Mouse (Mus musculus): ENCODE data around the gene Dock9. TPM values are rescaled to one million over a fixed set of nuclear protein-coding genes. Genes with fewer than 3 reads are reported as not detected.
A peak's percentile ranks its signal among the peaks of the same experiment; 100 is the strongest.

The Dock9 gene
- polyA plus RNA-seq, 1 experiment from 2014 or later = 11.2 TPM

GRCm38 (mm10) chr14:121752686-121753426 lies 44.8 kb downstream of the Dock9 start:
- no peak; the same call in 1 of the 2 replicates for ATAC-seq (ENCODE audit: low FRiP score, low TSS enrichment)
- Histone ChIP-seq H3K9me3 (ENCODE audit: control insufficient read depth, low read length) (no peaks in the 10 kb centered on the region), H3K4me1 (ENCODE audit: control insufficient read depth, insufficient read depth, low read length) (no peaks in the 10 kb centered on the region), H3K27ac (replicated peaks; ENCODE audit: low read depth, low read length) (no peak overlapping the region), H3K4me3 (replicated peaks; ENCODE audit: low read depth, low read length) (no peak overlapping the region), H3K4me2 (ENCODE audit: low read length) (no peak overlapping the region), H3K27me3 (ENCODE audit: control insufficient read depth, insufficient read depth, low read length) (no peaks in the 10 kb centered on the region), H3K36me3 (ENCODE audit: control insufficient read depth, insufficient read depth, low read length) (no peaks in the 10 kb centered on the region), H3K9ac (replicated peaks; ENCODE audit: low read length) (no peak overlapping the region)
- DNase-seq = peak; percentile 70
- 71% methylated on average over 19 of the region's 19 CpGs for WGBS

- no peak for DNase-seq
- no peak overlapping the region for H3K4me3 ChIP-seq (replicated peaks; ENCODE audit: low read depth, low read length)
- no peak overlapping the region for H3K27ac ChIP-seq (replicated peaks; ENCODE audit: low read depth, low read length)
- no peaks in the 10 kb centered on the region for H3K4me1 ChIP-seq (ENCODE audit: control insufficient read depth, insufficient read depth, low read length)
- H3K9ac ChIP-seq (replicated peaks; ENCODE audit: low read length) = no peak overlapping the region
- no peaks in the 10 kb centered on the region for H3K27me3 ChIP-seq (ENCODE audit: control insufficient read depth, insufficient read depth, low read length)
- WGBS = 93% methylated on average over 9 of the region's 9 CpGs
- H3K9me3 ChIP-seq (ENCODE audit: control insufficient read depth, low read length) = no peaks in the 10 kb centered on the region
- H3K36me3 ChIP-seq (ENCODE audit: control insufficient read depth, insufficient read depth, low read length) = no peaks in the 10 kb centered on the region
- no peak overlapping the region for H3K4me2 ChIP-seq (ENCODE audit: low read length)
- ATAC-seq (ENCODE audit: low FRiP score, low TSS enrichment) = no peak
Observed at GRCm38 (mm10) chr14:121749606-121750005, 48.0 kb downstream of the Dock9 start.

GRCm38 (mm10) chr14:121749084-121749483 lies 48.6 kb downstream of the Dock9 start:
- ATAC-seq (ENCODE audit: low FRiP score, low TSS enrichment) (no peak), DNase-seq (no peak)
- Histone ChIP-seq H3K4me2 (ENCODE audit: low read length) (no peak overlapping the region), H3K36me3 (ENCODE audit: control insufficient read depth, insufficient read depth, low read length) (no peaks in the 10 kb centered on the region), H3K9me3 (ENCODE audit: control insufficient read depth, low read length) (no peaks in the 10 kb centered on the region), H3K4me3 (replicated peaks; ENCODE audit: low read depth, low read length) (no peak overlapping the region), H3K27me3 (ENCODE audit: control insufficient read depth, insufficient read depth, low read length) (no peaks in the 10 kb centered on the region), H3K9ac (replicated peaks; ENCODE audit: low read length) (no peak overlapping the region), H3K27ac (replicated peaks; ENCODE audit: low read depth, low read length) (no peak overlapping the region), H3K4me1 (ENCODE audit: control insufficient read depth, insufficient read depth, low read length) (no peaks in the 10 kb centered on the region)
- WGBS = 85% methylated on average over 10 of the region's 10 CpGs

GRCm38 (mm10) chr14:121747360-121747759 lies 50.3 kb downstream of the Dock9 start:
- H3K9me3 ChIP-seq (ENCODE audit: control insufficient read depth, low read length) = no peaks in the 10 kb centered on the region
- no peaks in the 10 kb centered on the region for H3K4me1 ChIP-seq (ENCODE audit: control insufficient read depth, insufficient read depth, low read length)
- no peaks in the 10 kb centered on the region for H3K27me3 ChIP-seq (ENCODE audit: control insufficient read depth, insufficient read depth, low read length)
- H3K36me3 ChIP-seq (ENCODE audit: control insufficient read depth, insufficient read depth, low read length) = no peaks in the 10 kb centered on the region
- H3K4me3 ChIP-seq (replicated peaks; ENCODE audit: low read depth, low read length) = no peak overlapping the region
- no peak overlapping the region for H3K4me2 ChIP-seq (ENCODE audit: low read length)
- no peak overlapping the region for H3K27ac ChIP-seq (replicated peaks; ENCODE audit: low read depth, low read length)
- 64% methylated on average over 7 of the region's 7 CpGs for WGBS
- ATAC-seq (ENCODE audit: low FRiP score, low TSS enrichment) (no peak), DNase-seq (no peak)
- no peak overlapping the region for H3K9ac ChIP-seq (replicated peaks; ENCODE audit: low read length)

GRCm38 (mm10) chr14:121743787-121744417 lies 53.7 kb downstream of the Dock9 start:
- H3K4me1 ChIP-seq (ENCODE audit: control insufficient read depth, insufficient read depth, low read length) = peaks cover 10% of the 10 kb centered on the region
- H3K9me3 ChIP-seq (ENCODE audit: control insufficient read depth, low read length) = no peaks in the 10 kb centered on the region
- no peak overlapping the region for H3K4me2 ChIP-seq (ENCODE audit: low read length)
- H3K36me3 ChIP-seq (ENCODE audit: control insufficient read depth, insufficient read depth, low read length) = no peaks in the 10 kb centered on the region
- DNase-seq = no peak
- ATAC-seq (ENCODE audit: low FRiP score, low TSS enrichment) = no peak
- H3K27me3 ChIP-seq (ENCODE audit: control insufficient read depth, insufficient read depth, low read length) = no peaks in the 10 kb centered on the region
- no peak overlapping the region for H3K9ac ChIP-seq (replicated peaks; ENCODE audit: low read length)
- WGBS = 76% methylated on average over 9 of the region's 9 CpGs
- H3K27ac ChIP-seq (replicated peaks; ENCODE audit: low read depth, low read length) = no peak overlapping the region
- no peak overlapping the region for H3K4me3 ChIP-seq (replicated peaks; ENCODE audit: low read depth, low read length)

GRCm38 (mm10) chr14:121738431-121739403 lies 58.9 kb downstream of the Dock9 start:
- Histone ChIP-seq H3K4me1 (ENCODE audit: control insufficient read depth, insufficient read depth, low read length) (peaks cover 19% of the 10 kb centered on the region), H3K4me3 (replicated peaks; ENCODE audit: low read depth, low read length) (peak overlapping the region; percentile 24), H3K9me3 (ENCODE audit: control insufficient read depth, low read length) (no peaks in the 10 kb centered on the region), H3K9ac (replicated peaks; ENCODE audit: low read length) (peak overlapping the region; percentile 46), H3K27me3 (ENCODE audit: control insufficient read depth, insufficient read depth, low read length) (no peaks in the 10 kb centered on the region), H3K4me2 (ENCODE audit: low read length) (peak overlapping the region; percentile 41), H3K27ac (replicated peaks; ENCODE audit: low read depth, low read length) (peak overlapping the region; percentile 82), H3K36me3 (ENCODE audit: control insufficient read depth, insufficient read depth, low read length) (no peaks in the 10 kb centered on the region)
- 61% methylated on average over 24 of the region's 24 CpGs for WGBS
- peak; percentile 41; the same call in 1 of the 2 replicates for ATAC-seq (ENCODE audit: low FRiP score, low TSS enrichment)
- peak; percentile 65 for DNase-seq

GRCm38 (mm10) chr14:121737277-121737676 lies 60.4 kb downstream of the Dock9 start:
- Histone ChIP-seq H3K27me3 (ENCODE audit: control insufficient read depth, insufficient read depth, low read length) (no peaks in the 10 kb centered on the region), H3K4me3 (replicated peaks; ENCODE audit: low read depth, low read length) (peak overlapping the region; percentile 24), H3K4me1 (ENCODE audit: control insufficient read depth, insufficient read depth, low read length) (peaks cover 19% of the 10 kb centered on the region), H3K9ac (replicated peaks; ENCODE audit: low read length) (0 out of 2 replicates have a peak overlapping the region, but pooled peaks have one; percentile 46), H3K27ac (replicated peaks; ENCODE audit: low read depth, low read length) (no peak overlapping the region), H3K9me3 (ENCODE audit: control insufficient read depth, low read length) (no peaks in the 10 kb centered on the region), H3K4me2 (ENCODE audit: low read length) (peak overlapping the region; percentile 41), H3K36me3 (ENCODE audit: control insufficient read depth, insufficient read depth, low read length) (no peaks in the 10 kb centered on the region)
- ATAC-seq (ENCODE audit: low FRiP score, low TSS enrichment) = no peak
- DNase-seq = no peak
- whole genome bisulfite sequencing = 91% methylated on average over 8 of the region's 8 CpGs

- H3K4me3 ChIP-seq (replicated peaks; ENCODE audit: low read depth, low read length) = no peak overlapping the region
- no peak overlapping the region for H3K9ac ChIP-seq (replicated peaks; ENCODE audit: low read length)
- H3K4me2 ChIP-seq (ENCODE audit: low read length) = no peak overlapping the region
- no peaks in the 10 kb centered on the region for H3K9me3 ChIP-seq (ENCODE audit: control insufficient read depth, low read length)
- ATAC-seq (ENCODE audit: low FRiP score, low TSS enrichment) (no peak), DNase-seq (no peak)
- no peaks in the 10 kb centered on the region for H3K36me3 ChIP-seq (ENCODE audit: control insufficient read depth, insufficient read depth, low read length)
- no peaks in the 10 kb centered on the region for H3K27me3 ChIP-seq (ENCODE audit: control insufficient read depth, insufficient read depth, low read length)
- H3K4me1 ChIP-seq (ENCODE audit: control insufficient read depth, insufficient read depth, low read length) = peaks cover 19% of the 10 kb centered on the region
- H3K27ac ChIP-seq (replicated peaks; ENCODE audit: low read depth, low read length) = no peak overlapping the region
- WGBS = 66% methylated on average over 7 of the region's 7 CpGs
Observed at GRCm38 (mm10) chr14:121735678-121736077, 62.0 kb downstream of the Dock9 start.

Measured in midbrain, embryonic 14.5 days (tissue).